Mouse (Mus musculus) lung, embryonic 14.5 days (tissue): ENCODE data around the gene Ccnt2. TPM values are rescaled to one million over a fixed set of nuclear protein-coding genes. Genes with fewer than 3 reads are reported as not detected.

Experiments used
- ATAC-seq: fragments of 200-750 bp; cut with Nextera tagmentation; 2 replicates; pipeline ENCODE4 v1.8.0; 2017; ENCODE audit warnings: mild to moderate bottlenecking, moderate TSS enrichment, moderate library complexity; ENCODE audit not compliant: insufficient read depth
- DNase-seq: peaks from one replicate; pipeline ENCODE4 v3.0.0-alpha.2; 2015
- H3K27ac ChIP-seq: fragments of 300-500 bp; sonication (generic); 2 replicates; pipeline ENCODE4 v1.5.1; 2014; ENCODE audit warnings: low read depth, mild to moderate bottlenecking, moderate library complexity
- H3K27me3 ChIP-seq: fragments of 300-500 bp; sonication (generic); 2 replicates; pipeline ENCODE4 v1.6.1; 2014; ENCODE audit warnings: low read length, control low read depth; ENCODE audit not compliant: insufficient read depth
- H3K36me3 ChIP-seq: fragments of 300-500 bp; sonication (generic); 2 replicates; pipeline ENCODE4 v1.6.1; 2014; ENCODE audit warnings: control low read depth; ENCODE audit not compliant: insufficient read depth
- H3K4me1 ChIP-seq: fragments of 300-500 bp; sonication (generic); 2 replicates; pipeline ENCODE4 v1.6.1; 2014; ENCODE audit warnings: antibody characterized with exemption, control low read depth; ENCODE audit not compliant: insufficient read depth
- H3K4me2 ChIP-seq: fragments of 300-500 bp; sonication (generic); 2 replicates; pipeline ENCODE4 v1.6.1; 2014; ENCODE audit warnings: mild to moderate bottlenecking
- H3K4me3 ChIP-seq: fragments of 300-500 bp; sonication (generic); 2 replicates; pipeline ENCODE4 v1.5.1; 2014; ENCODE audit warnings: low read depth, low read length
- H3K9ac ChIP-seq: fragments of 300-500 bp; sonication (generic); 2 replicates; pipeline ENCODE4 v1.6.1; 2014
- H3K9me3 ChIP-seq: fragments of 300-500 bp; sonication (generic); 2 replicates; pipeline ENCODE4 v1.6.1; 2016; ENCODE audit warnings: low read depth, low read length, control low read depth
- CTCF ChIP-seq: IDR thresholded peaks from 2 replicates; pipeline ENCODE4 v1.5.1; 2016; ENCODE audit warnings: antibody characterized with exemption, low read depth
- WGBS: fragments of 180-500 bp; shearing (Covaris S2); extraction: QIAGEN DNeasy Blood & Tissue Kit; methylation state at CpG from one replicate; pipeline ENCODE4 v1.1.7; 2014; 5-methylcytosine and 5-hydroxymethylcytosine counted together
- polyA plus RNA-seq: library from polyadenylated mRNA; unstranded; fragments of >200 nt; fragmentation: Nextera tagmentation; extraction: Ambion mirVana; gene quantifications from 2 replicates; pipeline ENCODE4 v1.2.1, GENCODE M21; 2014

The Ccnt2 gene
- polyA plus RNA-seq, 1 experiment from 2014 or later: 82.5 TPM

DNA sequence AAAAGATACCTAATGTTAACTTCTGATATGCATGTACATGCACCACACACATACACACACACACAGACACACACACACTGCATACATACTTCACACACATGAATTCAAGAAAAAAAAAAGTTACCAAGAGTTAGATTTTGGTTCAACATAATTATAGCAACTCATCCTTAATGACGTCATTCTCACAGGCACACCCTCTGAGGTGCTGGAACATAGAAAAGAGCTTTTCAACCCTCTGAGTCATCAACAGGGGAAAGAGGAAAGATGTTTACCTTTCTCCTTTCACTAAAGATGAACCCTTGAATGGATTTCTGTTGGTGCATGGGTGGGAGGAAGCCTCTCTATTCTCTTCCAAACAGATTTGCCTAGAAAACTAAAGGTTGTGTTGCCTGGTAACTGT, 64.6 kb downstream of the Ccnt2 start:
- ATAC-seq: no peak
- no peaks in the 10 kb centered on the region for H3K27me3 ChIP-seq
- no peaks in the 10 kb centered on the region for H3K9me3 ChIP-seq
- H3K4me3 ChIP-seq: no peak overlapping the region
- WGBS: 57% methylated on average over 1 of the region's 1 CpGs
- no peak overlapping the region for H3K4me2 ChIP-seq
- no peaks in the 10 kb centered on the region for H3K4me1 ChIP-seq
- no peak for DNase-seq
- no peak overlapping the region for H3K9ac ChIP-seq
- TF ChIP-seq CTCF: no peak
- H3K27ac ChIP-seq: no peak overlapping the region
- H3K36me3 ChIP-seq: no peaks in the 10 kb centered on the region

DNA sequence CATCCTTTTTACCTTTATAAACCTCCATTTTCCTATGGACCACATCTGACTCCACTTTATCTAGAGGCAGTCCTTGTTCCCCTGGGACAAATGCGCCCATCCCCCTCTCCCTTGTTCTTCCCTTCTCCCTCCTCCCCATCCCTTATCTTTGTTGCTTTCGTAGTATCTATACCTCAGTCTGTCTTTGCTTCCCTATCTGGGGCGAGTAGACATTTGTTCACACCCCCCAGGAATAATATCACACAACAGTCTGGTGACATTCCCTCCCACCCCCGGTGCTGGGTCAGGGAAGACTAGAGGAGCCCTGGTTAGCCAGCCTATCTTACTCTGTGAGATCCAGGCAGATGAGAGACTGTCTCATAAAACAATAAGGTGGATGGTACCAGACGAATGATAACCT, 71.5 kb downstream of the Ccnt2 start:
- DNase-seq: no peak

DNA sequence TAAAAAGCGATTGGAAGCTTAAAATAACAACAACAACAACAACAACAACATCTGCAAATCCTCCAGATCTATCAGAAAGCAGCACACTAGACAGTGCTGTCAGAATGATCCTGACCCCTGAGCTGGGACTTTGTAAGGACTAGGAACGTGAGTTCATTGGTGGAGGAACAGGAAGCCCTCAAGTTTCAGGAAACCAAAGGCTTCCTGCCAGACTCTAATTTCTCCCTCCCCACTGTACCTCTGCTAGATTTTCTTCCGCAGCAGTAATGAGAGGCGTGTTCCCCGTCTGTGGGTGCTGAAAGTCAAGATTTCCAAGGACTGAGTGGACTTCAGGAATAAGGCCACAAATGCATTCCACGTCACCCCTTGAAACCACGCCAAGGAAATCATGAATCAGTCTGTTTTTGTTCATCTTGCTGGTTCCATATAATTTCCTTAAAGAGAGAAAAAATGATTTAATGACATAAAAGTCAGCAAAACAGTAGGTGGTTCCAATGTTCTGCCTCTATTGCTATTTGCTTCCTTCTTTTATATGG, 76.2 kb downstream of the Ccnt2 start:
- ATAC-seq: peak; percentile 49; the same call in 1 of the 2 replicates

More for the DNA sequence above, 71.5 kb downstream of the Ccnt2 start:
- H3K27ac ChIP-seq: no peak overlapping the region
- H3K9ac ChIP-seq: no peak overlapping the region
- no peaks in the 10 kb centered on the region for H3K4me1 ChIP-seq
- WGBS: 68% methylated on average over 5 of the region's 5 CpGs
- no peaks in the 10 kb centered on the region for H3K27me3 ChIP-seq
- H3K36me3 ChIP-seq: no peaks in the 10 kb centered on the region
- no peak overlapping the region for H3K4me2 ChIP-seq
- no peak for ATAC-seq
- H3K4me3 ChIP-seq: no peak overlapping the region
- TF ChIP-seq CTCF: no peak
- H3K9me3 ChIP-seq: no peaks in the 10 kb centered on the region

DNA sequence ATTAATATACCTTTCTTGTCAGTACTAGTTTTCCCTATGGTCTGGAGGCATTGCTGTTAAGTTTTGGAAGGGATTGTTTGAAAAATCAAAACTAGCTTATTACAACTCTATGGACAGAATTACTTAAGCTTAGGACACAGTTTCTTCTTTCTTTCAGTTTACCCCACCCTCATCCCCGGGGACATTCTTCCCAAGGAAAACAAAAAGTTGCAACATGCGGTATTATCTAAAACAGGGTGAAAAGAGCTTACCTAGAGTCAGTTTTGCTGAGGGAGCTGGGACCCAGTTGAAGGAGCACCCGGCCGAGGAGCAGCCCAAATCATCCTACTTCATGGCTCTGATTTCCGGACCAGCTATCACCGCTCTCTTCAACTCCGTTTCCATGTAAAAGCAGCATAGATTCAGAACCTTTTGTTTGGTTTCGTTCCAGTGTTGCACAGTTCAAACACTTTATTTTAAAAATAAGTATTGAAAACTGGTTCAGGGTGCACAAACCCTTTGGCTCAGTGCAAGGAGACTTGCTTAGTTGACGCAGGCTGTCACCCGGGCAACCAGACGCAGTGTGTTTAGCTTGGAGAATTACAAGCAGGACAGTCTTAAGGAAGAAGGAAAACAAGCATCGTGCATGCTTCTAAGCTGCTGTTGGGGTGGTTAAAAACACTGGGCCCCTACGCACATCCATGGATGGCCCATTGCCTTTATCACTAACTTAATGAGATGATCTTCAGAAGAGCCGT, 80.7 kb downstream of the Ccnt2 start, which contains the start of gene Map3k19:
Gene Map3k19, minus strand, starts transcription at position 546 of the 737 bp plus-strand sequence.
- DNase-seq: no peak
- H3K9ac ChIP-seq: no peak within 1 kb of the TSS
- H3K36me3 ChIP-seq: no peaks in the 10 kb centered on the region
- no peaks in the 10 kb centered on the region for H3K27me3 ChIP-seq
- H3K9me3 ChIP-seq: peaks cover 4% of the 10 kb centered on the region; the same call in 1 of the 2 replicates
- WGBS: 73% methylated on average over 14 of the region's 14 CpGs
- ATAC-seq: no peak
- no peaks in the 10 kb centered on the region for H3K4me1 ChIP-seq
- H3K4me3 ChIP-seq: no peak within 1 kb of the TSS
- no peak within 1 kb of the TSS for H3K27ac ChIP-seq
- no peak for TF ChIP-seq CTCF
- no peak within 1 kb of the TSS for H3K4me2 ChIP-seq

More for the DNA sequence above, 76.2 kb downstream of the Ccnt2 start:
- Histone ChIP-seq H3K9ac (no peak overlapping the region), H3K4me1 (no peaks in the 10 kb centered on the region), H3K9me3 (peaks cover 4% of the 10 kb centered on the region; the same call in 1 of the 2 replicates), H3K36me3 (no peaks in the 10 kb centered on the region), H3K27ac (no peak overlapping the region), H3K4me3 (no peak overlapping the region), H3K4me2 (no peak overlapping the region), H3K27me3 (no peaks in the 10 kb centered on the region)
- TF ChIP-seq CTCF: no peak
- DNase-seq: peak; percentile 15
- 64% methylated on average over 7 of the region's 7 CpGs for WGBS

Other genes with a start within 250 kb of the Ccnt2 start
- gene Tmem163, start 94.6 kb upstream of the Ccnt2 start, polyA plus RNA-seq: 2.1 and 4.3 TPM in 2 replicates
- gene Acmsd, start 44.8 kb upstream of the Ccnt2 start, polyA plus RNA-seq: 0.18 and 0.45 TPM in 2 replicates
- gene Map3k19, start 80.9 kb downstream of the Ccnt2 start, polyA plus RNA-seq: 0.05 and 0.11 TPM in 2 replicates
- 24.4 and 24.5 TPM in 2 replicates for gene Rab3gap1, start 94.6 kb downstream of the Ccnt2 start, polyA plus RNA-seq